ENCODE assay signal across 19 mouse cellular contexts in genomic region chrX:106582197-106582596, GRCm38 (mm10). TPM values are rescaled to one million over a fixed set of nuclear protein-coding genes. Genes with fewer than 3 reads are reported as not detected.
"Had no signal": no experiment of that assay in that cellular context is flagged by ENCODE, and none has a peak within 500 bp of the region (broad histone marks: within the 10 kb centered on the region; RNA-seq: fewer than 3 reads in every experiment).

No protein-coding gene starts in this region.

- ATAC-seq: intestine, postnatal 0 days; midbrain, embryonic 16.5 days had no signal

- H3K4me3 ChIP-seq: liver, embryonic 13.5 days; midbrain, embryonic 12.5 days; myocyte; neural tube, embryonic 13.5 days had no signal

- H3K4me2 ChIP-seq: liver, embryonic 13.5 days; midbrain, embryonic 12.5 days; neural tube, embryonic 13.5 days had no signal

- H3K27me3 ChIP-seq: liver, embryonic 13.5 days; midbrain, embryonic 12.5 days; neural tube, embryonic 13.5 days had no signal

- DNase-seq: kidney, adult 8-10 months; kidney, postnatal 25 days; left cerebral cortex, postnatal 4 days; liver, embryonic 13.5 days; lung, adult 2 months; lung, postnatal 14 days; lung, postnatal 4 days; thymus, adult 18-20 months; thymus, postnatal 4 days had no signal

- H3K9me3 ChIP-seq: liver, embryonic 13.5 days; midbrain, embryonic 12.5 days; neural tube, embryonic 13.5 days had no signal

- H3K27ac ChIP-seq: liver, embryonic 13.5 days; midbrain, embryonic 12.5 days; neural tube, embryonic 13.5 days had no signal

- H3K4me1 ChIP-seq: liver, embryonic 13.5 days; midbrain, embryonic 12.5 days; neural tube, embryonic 13.5 days had no signal

- H3K9ac ChIP-seq: liver, embryonic 13.5 days; midbrain, embryonic 12.5 days; neural tube, embryonic 13.5 days had no signal

- H3K36me3 ChIP-seq: liver, embryonic 13.5 days; midbrain, embryonic 12.5 days; neural tube, embryonic 13.5 days had no signal

RNA-seq across cellular contexts. Expression of gene Gm5127, which starts 0.8 kb away (rescaled TPM):
- polyA plus RNA-seq: liver, adult 2 months; liver, embryonic 13.5 days; liver, embryonic 16.5 days; lung, embryonic 16.5 days; myocyte; small intestine, adult 2 months; testis, adult 2 months had no signal

RNA-seq across cellular contexts. Expression of gene Cysltr1, which starts 21.3 kb away (rescaled TPM):
- polyA plus RNA-seq: myocyte had no signal
